Mouse (Mus musculus) lung, embryonic 16.5 days (tissue): Measurements from ENCODE around the gene Nrcam. TPM values are rescaled to one million over a fixed set of nuclear protein-coding genes. Genes with fewer than 3 reads are reported as not detected.

ENCODE experiments used
- ATAC-seq: fragments of 200-750 bp; cut with Nextera tagmentation; 2 replicates; pipeline ENCODE4 v1.8.0; 2017; ENCODE audit warnings: low read depth, mild to moderate bottlenecking, moderate library complexity
- H3K27ac ChIP-seq: fragments of 300-500 bp; sonication (generic); 2 replicates; pipeline ENCODE4 v1.5.1; 2014; ENCODE audit warnings: mild to moderate bottlenecking, control low read depth, low read length
- H3K27me3 ChIP-seq: fragments of 300-500 bp; sonication (generic); 2 replicates; pipeline ENCODE4 v1.6.1; 2014; ENCODE audit warnings: low read depth, low read length, mixed read lengths; ENCODE audit not compliant: control insufficient read depth, insufficient read depth
- H3K36me3 ChIP-seq: fragments of 300-500 bp; sonication (generic); 2 replicates; pipeline ENCODE4 v1.6.1; 2014; ENCODE audit warnings: low read length; ENCODE audit not compliant: control insufficient read depth, insufficient read depth
- H3K4me1 ChIP-seq: fragments of 300-500 bp; sonication (generic); replicated peaks from 2 replicates; pipeline ENCODE4 v1.6.1; 2014; ENCODE audit warnings: low read length, mixed read lengths; ENCODE audit not compliant: control insufficient read depth, insufficient read depth
- H3K4me2 ChIP-seq: fragments of 300-500 bp; sonication (generic); 2 replicates; pipeline ENCODE4 v1.6.1; 2014; ENCODE audit warnings: low read depth, low read length, control low read depth
- H3K4me3 ChIP-seq: fragments of 300-500 bp; sonication (generic); 2 replicates; pipeline ENCODE4 v1.5.1; 2014; ENCODE audit warnings: mild to moderate bottlenecking, low read length, control low read depth
- H3K9ac ChIP-seq: fragments of 300-500 bp; sonication (generic); 2 replicates; pipeline ENCODE4 v1.6.1; 2014; ENCODE audit warnings: low read length, control low read depth
- H3K9me3 ChIP-seq: fragments of 300-500 bp; sonication (generic); 2 replicates; pipeline ENCODE4 v1.6.1; 2016; ENCODE audit warnings: low read length; ENCODE audit not compliant: control insufficient read depth
- WGBS: fragments of 180-500 bp; shearing (Covaris S2); extraction: QIAGEN DNeasy Blood & Tissue Kit; methylation state at CpG from one replicate; pipeline ENCODE4 v1.1.7; 2014; 5-methylcytosine and 5-hydroxymethylcytosine counted together
- polyA plus RNA-seq: library from polyadenylated mRNA; unstranded; fragments of >200 nt; fragmentation: Nextera tagmentation; extraction: Ambion mirVana; gene quantifications from 2 replicates; pipeline ENCODE4 v1.2.1, GENCODE M21; 2015

Nrcam gene
- polyA plus RNA-seq, 1 experiment from 2014 or later = 26.5 TPM

DNA sequence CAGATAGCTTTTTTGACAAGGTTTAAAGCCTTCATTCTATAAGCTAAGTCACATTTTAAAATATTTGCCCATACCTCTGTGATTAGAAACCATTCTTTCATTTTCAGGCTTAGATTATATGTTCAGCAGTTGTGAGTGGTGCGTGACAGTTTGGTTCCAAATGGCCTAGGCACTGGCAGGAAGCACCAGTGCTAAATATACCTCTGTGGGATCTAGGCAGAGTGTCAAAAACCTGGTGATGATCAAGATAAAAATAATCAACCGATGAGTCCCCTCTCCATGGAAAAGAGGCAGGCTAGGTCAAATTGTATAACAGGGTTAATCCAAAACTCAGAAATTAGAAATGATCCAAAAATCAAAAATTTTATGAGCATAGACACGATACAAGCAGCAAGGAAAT lies 82.3 kb downstream of the Nrcam start:
- Histone ChIP-seq H3K27me3 (no peaks in the 10 kb centered on the region), H3K9ac (no peak overlapping the region), H3K4me3 (no peak overlapping the region), H3K9me3 (no peaks in the 10 kb centered on the region), H3K4me2 (no peak overlapping the region), H3K36me3 (no peaks in the 10 kb centered on the region), H3K27ac (no peak overlapping the region), H3K4me1 (no peaks in the 10 kb centered on the region)
- WGBS = 60% methylated on average over 3 of the region's 3 CpGs
- ATAC-seq = no peak

DNA sequence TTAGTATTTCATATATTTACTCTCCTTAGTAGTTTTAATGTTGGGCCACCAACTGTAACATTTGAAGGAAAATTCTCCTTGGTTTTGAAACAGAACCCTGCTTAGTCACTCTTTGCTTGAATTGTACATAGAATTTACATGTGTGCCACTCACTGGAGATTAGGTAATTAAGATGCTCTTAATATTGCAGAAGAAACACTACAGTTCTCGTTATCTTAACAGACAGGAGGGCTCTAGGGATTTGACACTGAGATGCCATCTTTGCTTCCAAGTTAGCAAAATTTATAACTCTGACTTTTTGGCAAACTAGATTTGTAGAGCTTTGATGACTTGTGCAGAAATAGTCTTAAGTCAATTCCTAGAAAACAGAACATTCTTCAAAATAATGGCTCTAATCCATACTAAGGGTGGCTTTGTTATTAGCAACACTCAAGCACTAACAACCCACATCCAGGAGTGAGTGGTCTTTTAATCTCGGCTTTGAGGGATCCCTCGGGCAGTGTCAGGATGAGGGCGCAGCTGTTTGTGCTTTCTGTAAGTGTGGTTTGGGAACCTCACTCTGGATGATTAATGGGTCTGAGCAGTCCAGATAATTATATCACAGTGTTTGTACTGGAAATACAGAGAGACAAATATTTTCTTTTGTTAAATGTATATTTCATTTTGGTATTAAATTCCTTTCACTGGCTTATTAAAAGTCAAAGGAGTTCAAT lies 93.6 kb downstream of the Nrcam start:
- no peak overlapping the region for H3K27ac ChIP-seq
- H3K4me1 ChIP-seq = no peaks in the 10 kb centered on the region
- H3K4me2 ChIP-seq = no peak overlapping the region
- H3K27me3 ChIP-seq = no peaks in the 10 kb centered on the region
- H3K9me3 ChIP-seq = no peaks in the 10 kb centered on the region
- WGBS = 46% methylated on average over 4 of the region's 4 CpGs
- no peak overlapping the region for H3K9ac ChIP-seq
- ATAC-seq = no peak
- no peaks in the 10 kb centered on the region for H3K36me3 ChIP-seq
- H3K4me3 ChIP-seq = no peak overlapping the region

DNA sequence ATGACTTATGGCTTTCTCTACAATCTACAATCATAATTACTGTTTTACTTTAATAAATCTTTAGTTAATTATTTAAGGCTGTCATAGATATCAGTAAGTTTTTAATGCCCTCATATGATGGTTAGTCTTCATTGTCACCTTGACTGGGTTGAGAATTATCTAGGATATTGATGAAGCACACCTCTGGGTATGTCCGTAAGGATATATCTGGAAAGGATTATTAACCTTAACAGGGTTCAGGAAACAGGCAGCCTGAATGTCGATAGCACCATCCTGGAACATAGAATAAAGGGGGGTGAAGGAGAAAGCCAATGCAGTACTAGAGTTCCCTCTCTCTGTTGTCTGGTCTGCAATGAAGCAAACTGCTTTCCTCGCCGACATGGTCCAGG lies 94.2 kb downstream of the Nrcam start:
- no peaks in the 10 kb centered on the region for H3K36me3 ChIP-seq
- no peaks in the 10 kb centered on the region for H3K9me3 ChIP-seq
- no peaks in the 10 kb centered on the region for H3K4me1 ChIP-seq
- ATAC-seq = no peak
- H3K4me3 ChIP-seq = no peak overlapping the region
- no peak overlapping the region for H3K4me2 ChIP-seq
- no peaks in the 10 kb centered on the region for H3K27me3 ChIP-seq
- WGBS = 79% methylated on average over 4 of the region's 4 CpGs
- no peak overlapping the region for H3K9ac ChIP-seq
- no peak overlapping the region for H3K27ac ChIP-seq

DNA sequence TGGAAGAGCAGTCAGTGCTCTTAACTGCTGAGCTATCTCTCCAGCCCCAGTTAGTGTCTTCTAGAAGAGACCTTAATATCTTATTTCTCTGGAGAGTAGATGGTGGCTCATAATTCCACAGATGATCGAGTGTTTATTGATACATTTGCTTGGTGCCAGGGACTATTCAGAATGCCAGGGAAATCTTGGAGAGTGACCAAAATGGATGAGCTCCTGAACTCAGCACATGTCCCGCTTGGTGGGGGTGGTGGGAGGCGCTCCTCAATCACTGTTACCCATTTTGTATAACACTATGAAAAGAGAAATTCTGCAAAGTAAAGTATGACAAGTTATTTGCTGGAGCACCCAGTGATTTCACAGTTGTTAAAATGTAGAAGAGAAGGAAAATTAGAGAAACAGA lies 95.3 kb downstream of the Nrcam start:
- WGBS = 88% methylated on average over 3 of the region's 3 CpGs
- H3K36me3 ChIP-seq = no peaks in the 10 kb centered on the region
- no peaks in the 10 kb centered on the region for H3K9me3 ChIP-seq

DNA sequence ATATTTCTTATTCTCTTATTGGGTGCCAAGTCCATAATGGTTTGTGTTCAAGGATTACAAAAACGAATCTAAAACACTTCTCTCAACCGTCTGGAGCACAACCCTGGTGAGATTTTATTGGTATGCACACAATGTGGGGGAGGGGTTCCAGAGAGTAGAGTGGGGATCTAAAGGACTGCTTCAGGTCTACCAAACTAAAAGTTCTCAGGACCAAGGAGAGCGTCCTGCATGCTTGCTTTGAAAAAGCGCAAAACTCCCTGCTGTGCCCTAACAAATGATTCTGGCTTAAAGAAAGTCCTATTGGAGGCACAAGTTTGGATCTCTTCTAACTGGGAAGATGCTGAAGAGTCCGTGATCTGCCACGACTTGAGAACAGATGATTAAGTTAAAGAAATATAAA lies 96.4 kb downstream of the Nrcam start:
- Histone ChIP-seq H3K27me3 (no peaks in the 10 kb centered on the region), H3K9ac (no peak overlapping the region), H3K4me1 (no peaks in the 10 kb centered on the region), H3K27ac (no peak overlapping the region), H3K4me2 (no peak overlapping the region), H3K4me3 (no peak overlapping the region), H3K9me3 (no peaks in the 10 kb centered on the region), H3K36me3 (no peaks in the 10 kb centered on the region)
- ATAC-seq = no peak
- WGBS = 3% methylated on average over 6 of the region's 6 CpGs

More for the DNA sequence above, 95.3 kb downstream of the Nrcam start:
- Histone ChIP-seq H3K27ac (no peak overlapping the region), H3K4me1 (no peaks in the 10 kb centered on the region), H3K9ac (no peak overlapping the region), H3K27me3 (no peaks in the 10 kb centered on the region), H3K4me2 (no peak overlapping the region), H3K4me3 (no peak overlapping the region)
- ATAC-seq = no peak

DNA sequence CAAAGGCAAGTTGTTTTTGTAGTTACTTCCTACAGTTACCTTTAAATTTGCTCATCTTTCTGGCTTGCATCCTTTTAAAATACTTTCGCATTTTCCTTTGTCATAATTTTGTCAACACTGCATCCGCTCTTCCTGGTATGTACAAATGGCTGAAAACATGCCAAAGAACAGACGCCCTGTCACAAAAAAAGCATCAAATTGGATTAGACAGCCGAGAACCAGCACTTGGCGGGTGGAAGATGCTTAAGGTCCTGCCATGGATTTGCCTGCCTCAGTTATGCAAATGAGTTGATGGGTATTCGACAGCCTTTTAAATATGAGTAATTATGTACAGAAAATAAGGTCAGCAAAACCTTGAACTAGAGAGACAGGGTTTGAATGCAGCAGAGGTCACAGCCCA lies 101.7 kb downstream of the Nrcam start:
- Histone ChIP-seq H3K27me3 (no peaks in the 10 kb centered on the region), H3K4me2 (no peak overlapping the region), H3K27ac (no peak overlapping the region), H3K9me3 (no peaks in the 10 kb centered on the region), H3K36me3 (no peaks in the 10 kb centered on the region), H3K4me3 (no peak overlapping the region), H3K4me1 (no peaks in the 10 kb centered on the region), H3K9ac (no peak overlapping the region)
- 74% methylated on average over 6 of the region's 6 CpGs for WGBS
- no peak for ATAC-seq

DNA sequence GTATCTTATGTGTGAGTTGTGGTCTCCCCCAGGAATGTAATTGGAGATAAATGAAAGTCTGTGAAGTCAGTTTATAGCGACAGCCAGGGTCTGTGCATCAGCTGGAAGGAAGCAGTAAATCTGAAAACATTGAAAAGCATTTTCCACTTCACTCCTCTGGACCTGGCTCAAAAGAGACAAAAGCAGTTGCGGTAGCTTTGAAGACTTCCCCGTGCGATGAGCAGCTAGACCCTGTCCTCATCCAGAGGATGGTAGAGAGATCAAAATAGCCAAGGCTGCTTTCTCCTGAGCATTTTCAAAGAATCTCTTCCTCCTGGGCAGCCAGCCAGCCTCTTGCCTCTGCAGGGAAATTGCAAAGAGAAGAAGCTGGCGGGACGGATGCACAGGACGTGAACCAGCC lies 102.3 kb downstream of the Nrcam start:
- H3K36me3 ChIP-seq = no peaks in the 10 kb centered on the region
- H3K27ac ChIP-seq = no peak overlapping the region
- no peak overlapping the region for H3K9ac ChIP-seq
- ATAC-seq = no peak
- H3K4me1 ChIP-seq = no peaks in the 10 kb centered on the region
- WGBS = 59% methylated on average over 7 of the region's 7 CpGs
- H3K4me2 ChIP-seq = no peak overlapping the region
- no peaks in the 10 kb centered on the region for H3K9me3 ChIP-seq
- no peaks in the 10 kb centered on the region for H3K27me3 ChIP-seq
- no peak overlapping the region for H3K4me3 ChIP-seq

DNA sequence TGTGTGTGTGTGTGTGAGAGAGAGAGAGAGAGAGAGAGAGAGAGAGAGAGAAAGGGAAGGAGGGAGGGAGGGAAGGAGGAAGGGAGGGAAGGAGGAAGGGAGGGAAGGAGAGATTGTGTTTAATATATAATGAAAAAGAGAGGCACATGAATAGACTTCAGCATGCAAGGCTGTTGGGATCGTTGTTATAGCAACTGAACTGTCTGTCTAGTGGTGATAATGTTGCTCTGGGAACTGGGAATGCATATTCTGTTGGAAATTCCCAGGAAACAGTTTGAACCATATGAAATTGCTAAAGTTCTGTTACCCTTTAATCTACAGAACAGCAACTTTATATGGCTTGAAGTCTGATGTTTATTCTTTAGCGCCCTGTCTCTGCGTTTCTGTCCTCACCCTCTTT lies 104.0 kb downstream of the Nrcam start:
- no peaks in the 10 kb centered on the region for H3K4me1 ChIP-seq
- H3K27me3 ChIP-seq = no peaks in the 10 kb centered on the region
- no peaks in the 10 kb centered on the region for H3K36me3 ChIP-seq
- no peak for ATAC-seq
- 82% methylated on average over 3 of the region's 3 CpGs for WGBS
- no peak overlapping the region for H3K4me3 ChIP-seq
- H3K4me2 ChIP-seq = no peak overlapping the region
- no peak overlapping the region for H3K27ac ChIP-seq
- no peaks in the 10 kb centered on the region for H3K9me3 ChIP-seq
- H3K9ac ChIP-seq = no peak overlapping the region

DNA sequence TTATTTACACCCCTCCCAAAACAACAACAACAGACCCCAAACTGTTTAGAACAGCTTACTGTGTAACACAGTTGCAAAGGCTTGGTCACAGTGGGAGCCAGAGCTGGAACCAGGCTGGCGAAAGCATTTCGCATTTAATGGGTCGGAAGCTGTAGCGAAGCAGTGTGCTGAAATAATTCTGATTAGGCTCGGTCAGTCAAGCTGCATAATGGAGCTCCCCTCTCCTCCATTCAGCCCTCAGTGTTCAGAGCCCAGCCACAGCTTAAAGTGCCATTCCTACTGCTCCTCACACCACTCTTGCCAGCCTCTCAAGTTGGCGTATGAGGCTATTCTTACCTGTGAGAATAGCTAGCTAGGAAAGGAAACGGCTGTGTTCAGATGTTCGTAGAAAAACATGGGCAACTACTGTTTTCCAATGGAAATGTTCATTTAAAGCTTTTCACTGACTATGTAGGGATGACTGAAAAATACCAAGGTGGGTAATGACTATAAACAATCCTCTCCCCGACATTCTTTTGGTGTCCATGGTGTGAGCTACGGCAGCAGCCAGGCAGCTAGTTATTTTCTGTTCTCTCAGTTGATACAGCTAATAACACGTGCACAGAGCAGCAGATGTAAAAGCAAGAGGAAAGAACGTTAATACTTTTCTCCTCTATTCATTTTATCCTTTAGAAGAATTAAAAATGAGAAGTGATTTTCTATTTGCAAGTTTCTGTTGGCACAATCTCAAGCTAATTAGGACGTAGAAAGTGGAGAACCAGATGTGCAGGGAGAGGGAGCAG lies 108.6 kb downstream of the Nrcam start:
- Histone ChIP-seq H3K4me2 (no peak overlapping the region), H3K9ac (no peak overlapping the region), H3K27me3 (no peaks in the 10 kb centered on the region), H3K4me1 (no peaks in the 10 kb centered on the region), H3K27ac (no peak overlapping the region), H3K9me3 (no peaks in the 10 kb centered on the region), H3K36me3 (no peaks in the 10 kb centered on the region), H3K4me3 (no peak overlapping the region)
- WGBS = 77% methylated on average over 13 of the region's 13 CpGs
- ATAC-seq = no peak
